Mouse (Mus musculus): ENCODE results near the gene U2af2.

- TF ChIP-seq POLR2A (IDR thresholded peaks at IDR 0.05; ENCODE audit: insufficient read length, low read depth) (no peak), CEBPB (IDR thresholded peaks at IDR 0.05; ENCODE audit: insufficient read depth, poor library complexity, severe bottlenecking) (no peak)
Observed at GRCm38 (mm10) chr7:5089853-5090252, 27.9 kb downstream of the U2af2 start.
